ENCODE assay signal across 8 mouse cellular contexts in the genomic region with DNA sequence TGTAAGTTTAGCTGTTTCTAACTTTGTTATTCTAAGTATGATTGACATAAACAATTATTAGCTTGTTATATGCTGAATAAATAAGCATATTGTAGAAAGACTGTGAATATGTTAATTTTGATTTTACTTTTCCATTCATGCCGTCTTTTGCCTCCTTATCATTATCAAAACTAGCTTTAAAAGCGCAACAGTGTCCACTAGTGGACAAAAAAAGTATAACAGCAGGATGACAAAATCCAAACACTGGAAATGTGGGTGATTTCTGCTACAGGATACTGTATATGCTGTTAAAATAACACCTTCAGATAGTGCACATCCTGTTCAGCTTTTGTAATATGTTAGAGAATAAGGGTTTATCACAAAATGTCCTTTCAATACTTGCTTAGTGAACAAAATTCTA.
DNase-seq lines count a peak whose midpoint lies in the region; ATAC-seq lines count a peak whose summit lies in the region.

No protein-coding gene starts in this region.

- DNase-seq in hindbrain, embryonic 14.5 days (ENCODE audit: low spot score), result peak; percentile 77
- DNase-seq in lung, postnatal 10 days, result peak; percentile 2
- DNase-seq in lung, postnatal 25 days (ENCODE audit: low spot score), result no peak
- peak; percentile 46 for DNase-seq in NIH3T3 (ENCODE audit: low read depth)
- DNase-seq in induced T-regulatory cell, adult 2 months (ENCODE audit: low read depth), result peak; percentile 11
- no peak for DNase-seq in testis, postnatal 14 days (ENCODE audit: low spot score)

- H3K9me3 ChIP-seq in hindbrain, embryonic 14.5 days (ENCODE audit: control insufficient read depth, low read length), result no peaks in the 10 kb centered on the region
- no peaks in the 10 kb centered on the region for H3K9me3 ChIP-seq in hindbrain, embryonic 16.5 days (ENCODE audit: control insufficient read depth, low read length)

- no peak overlapping the region for H3K4me3 ChIP-seq in hindbrain, embryonic 14.5 days (replicated peaks; ENCODE audit: low read length)
- H3K4me3 ChIP-seq in hindbrain, embryonic 16.5 days (ENCODE audit: low read length), result no peak overlapping the region

- no peaks in the 10 kb centered on the region for H3K36me3 ChIP-seq in hindbrain, embryonic 14.5 days (replicated peaks; ENCODE audit: control insufficient read depth, insufficient read depth)
- H3K36me3 ChIP-seq in hindbrain, embryonic 16.5 days (ENCODE audit: control insufficient read depth, insufficient read depth, low read length), result no peaks in the 10 kb centered on the region

- 8% methylated on average over 2 of the region's 2 CpGs for WGBS in hindbrain, embryonic 14.5 days
- 11% methylated on average over 2 of the region's 2 CpGs for WGBS in hindbrain, embryonic 16.5 days

- no peaks in the 10 kb centered on the region for H3K4me1 ChIP-seq in hindbrain, embryonic 14.5 days (replicated peaks; ENCODE audit: control insufficient read depth, insufficient read depth, low read length)
- no peaks in the 10 kb centered on the region for H3K4me1 ChIP-seq in hindbrain, embryonic 16.5 days (ENCODE audit: control insufficient read depth, insufficient read depth, low read depth, low read length)

- ATAC-seq in hindbrain, embryonic 14.5 days (ENCODE audit: low FRiP score), result no peak
- no peak for ATAC-seq in hindbrain, embryonic 16.5 days
- no peak for ATAC-seq in granulocyte monocyte progenitor cell, adult 5-6 weeks (replicated peaks; ENCODE audit: poor library complexity, severe bottlenecking)

- no peak overlapping the region for H3K9ac ChIP-seq in hindbrain, embryonic 14.5 days
- H3K9ac ChIP-seq in hindbrain, embryonic 16.5 days (ENCODE audit: low read depth, low read length), result no peak overlapping the region

- no peak overlapping the region for H3K4me2 ChIP-seq in hindbrain, embryonic 14.5 days (replicated peaks)
- H3K4me2 ChIP-seq in hindbrain, embryonic 16.5 days (ENCODE audit: low read length), result no peak overlapping the region

- H3K27ac ChIP-seq in hindbrain, embryonic 14.5 days, result no peak overlapping the region
- H3K27ac ChIP-seq in hindbrain, embryonic 16.5 days (ENCODE audit: low read depth, low read length), result no peak overlapping the region

- H3K27me3 ChIP-seq in hindbrain, embryonic 14.5 days (ENCODE audit: control insufficient read depth, insufficient read depth, low read length), result no peaks in the 10 kb centered on the region
- H3K27me3 ChIP-seq in hindbrain, embryonic 16.5 days (replicated peaks; ENCODE audit: control insufficient read depth, insufficient read depth, low read length), result no peaks in the 10 kb centered on the region

Comparison
In these comparisons a context has a peak if more than half of its experiments do, and no peak if none do; other contexts are left out.
1. DNase-seq: peak in hindbrain, embryonic 14.5 days (single experiment), lung, postnatal 10 days (single experiment), NIH3T3 (single experiment) and induced T-regulatory cell, adult 2 months (single experiment); none in lung, postnatal 25 days (single experiment) and testis, postnatal 14 days (single experiment).